Mouse (Mus musculus) kidney, postnatal 0 days (tissue): Measurements from ENCODE around the gene Txk. TPM values are rescaled to one million over a fixed set of nuclear protein-coding genes. Genes with fewer than 3 reads are reported as not detected.

Source experiments
- ATAC-seq: fragments of 200-750 bp; cut with Nextera tagmentation; replicated peaks from 2 replicates; pipeline ENCODE4 v1.8.0; 2017; ENCODE audit warnings: low read depth, moderate number of reproducible peaks, moderate TSS enrichment, moderate library complexity; ENCODE audit not compliant: low FRiP score
- DNase-seq: peaks from one replicate; pipeline ENCODE4 v3.0.0-alpha.2; 2016; ENCODE audit warnings: low spot score
- H3K27ac ChIP-seq: fragments of 300-500 bp; sonication (generic); 2 replicates; pipeline ENCODE4 v1.5.1; 2014; ENCODE audit warnings: mild to moderate bottlenecking
- H3K27me3 ChIP-seq: fragments of 300-500 bp; sonication (generic); 2 replicates; pipeline ENCODE4 v1.6.1; 2014; ENCODE audit warnings: low read length, mixed read lengths; ENCODE audit not compliant: insufficient read depth
- H3K36me3 ChIP-seq: fragments of 300-500 bp; sonication (generic); 2 replicates; pipeline ENCODE4 v1.6.1; 2014; ENCODE audit warnings: low read length, mixed read lengths; ENCODE audit not compliant: insufficient read depth
- H3K4me1 ChIP-seq: fragments of 300-500 bp; sonication (generic); replicated peaks from 2 replicates; pipeline ENCODE4 v1.6.1; 2014; ENCODE audit warnings: antibody characterized with exemption, low read length, mixed read lengths; ENCODE audit not compliant: insufficient read depth
- H3K4me2 ChIP-seq: fragments of 300-500 bp; sonication (generic); 2 replicates; pipeline ENCODE4 v1.6.1; 2014; ENCODE audit warnings: mild to moderate bottlenecking, low read length, moderate library complexity, mixed read lengths
- H3K4me3 ChIP-seq: fragments of 300-500 bp; sonication (generic); replicated peaks from 2 replicates; pipeline ENCODE4 v1.5.1; 2014; ENCODE audit warnings: low read depth, low read length
- H3K9ac ChIP-seq: fragments of 300-500 bp; sonication (generic); 2 replicates; pipeline ENCODE4 v1.6.1; 2014; ENCODE audit warnings: low read depth, low read length
- H3K9me3 ChIP-seq: fragments of 300-500 bp; sonication (generic); replicated peaks from 2 replicates; pipeline ENCODE4 v1.6.1; 2016; ENCODE audit warnings: low read length, inconsistent platforms, mixed read lengths
- CTCF ChIP-seq: IDR thresholded peaks from 2 replicates; pipeline ENCODE4 v1.5.1; 2016; ENCODE audit warnings: antibody characterized with exemption, low read depth, mild to moderate bottlenecking, moderate library complexity
- WGBS: fragments of 180-500 bp; shearing (Covaris S2); extraction: QIAGEN DNeasy Blood & Tissue Kit; methylation state at CpG from one replicate; pipeline ENCODE4 v1.1.7; 2014; 5-methylcytosine and 5-hydroxymethylcytosine counted together
- polyA plus RNA-seq: library from polyadenylated mRNA; unstranded; fragments of >200 nt; fragmentation: Nextera tagmentation; extraction: Ambion mirVana; gene quantifications from 2 replicates; pipeline ENCODE4 v1.2.1, GENCODE M21; 2015

The Txk gene
- polyA plus RNA-seq, 1 experiment from 2014 or later, result 0.45 TPM

GRCm38 (mm10) chr5:72646131-72646530 lies 106.4 kb downstream of the Txk start:
- ATAC-seq (no peak), DNase-seq (no peak)
- H3K27ac ChIP-seq, result no peak overlapping the region
- H3K4me2 ChIP-seq, result no peak overlapping the region
- no peaks in the 10 kb centered on the region for H3K27me3 ChIP-seq
- no peaks in the 10 kb centered on the region for H3K9me3 ChIP-seq
- H3K9ac ChIP-seq, result no peak overlapping the region
- WGBS, result 28% methylated on average over 10 of the region's 10 CpGs
- H3K4me1 ChIP-seq, result 0 out of 2 replicates have a peak, but pooled peaks cover 4% of the 10 kb centered on the region
- no peak overlapping the region for H3K4me3 ChIP-seq
- no peaks in the 10 kb centered on the region for H3K36me3 ChIP-seq
- TF ChIP-seq CTCF, result peak; percentile 53; the same call in 1 of the 2 replicates

Other genes with a start within 250 kb of the Txk start
- gene Corin, start 248.3 kb downstream of the Txk start, polyA plus RNA-seq, result 14.2 and 14.3 TPM in 2 replicates
- gene Nfxl1, start 193.1 kb downstream of the Txk start, polyA plus RNA-seq, result 15.6 and 18.4 TPM in 2 replicates
- gene Zar1, start 171.5 kb downstream of the Txk start, polyA plus RNA-seq, result 1.1 and 1.6 TPM in 2 replicates
- 1.8 and 2.0 TPM in 2 replicates for gene Gm5868, start 165.2 kb downstream of the Txk start, polyA plus RNA-seq
- 0.07 TPM in 1 of 2 replicates, not detected in the other for gene Cnga1, start 108.5 kb downstream of the Txk start, polyA plus RNA-seq
- 8.2 and 12.1 TPM in 2 replicates for gene Nipal1, start 105.0 kb downstream of the Txk start, polyA plus RNA-seq
- 8.4 and 9.1 TPM in 2 replicates for gene Tec, start 115.7 kb upstream of the Txk start, polyA plus RNA-seq
- 12.1 and 14.6 TPM in 2 replicates for gene Slain2, start 161.5 kb upstream of the Txk start, polyA plus RNA-seq
- gene Gm10135, start 221.9 kb upstream of the Txk start, polyA plus RNA-seq, result not detected in 2 replicates